Mouse (Mus musculus) layer of hippocampus, postnatal 36 days (tissue): ENCODE results near the gene Mecr. TPM values are rescaled to one million over a fixed set of nuclear protein-coding genes. Genes with fewer than 3 reads are reported as not detected.

ENCODE experiments used
- DNase-seq, 2 experiments: peaks; one replicate each; pipeline ENCODE4 v3.0.0; 2022
- total RNA-seq, 2 experiments: library from RNA; stranded (reverse); gene quantifications; 2 replicates each; pipeline ENCODE4 v1.2.3; 2021

Mecr gene
- total RNA-seq, 2 experiments from 2014 or later, result 29.9 to 34.9 TPM

- no peak for DNase-seq
Observed at GRCm38 (mm10) chr4:131897787-131898186, 54.5 kb downstream of the Mecr start.

- DNase-seq, result no peak
Observed at GRCm38 (mm10) chr4:131898503-131899179, 55.4 kb downstream of the Mecr start.

- no peak for DNase-seq
Observed at GRCm38 (mm10) chr4:131899180-131899554, 55.9 kb downstream of the Mecr start.

GRCm38 (mm10) chr4:131901090-131901489 lies 57.8 kb downstream of the Mecr start:
- DNase-seq, result no peak

GRCm38 (mm10) chr4:131904478-131904877 lies 61.2 kb downstream of the Mecr start:
- no peak for DNase-seq

GRCm38 (mm10) chr4:131906423-131906822 lies 63.2 kb downstream of the Mecr start:
- DNase-seq, result no peak

- no peak for DNase-seq
Observed at GRCm38 (mm10) chr4:131907912-131908311, 64.6 kb downstream of the Mecr start.

GRCm38 (mm10) chr4:131910237-131910994 lies 67.1 kb downstream of the Mecr start:
- DNase-seq, result no peak

GRCm38 (mm10) chr4:131911521-131911920 lies 68.3 kb downstream of the Mecr start:
- DNase-seq, result no peak

- DNase-seq, result no peak
Observed at GRCm38 (mm10) chr4:131913526-131913925, 70.3 kb downstream of the Mecr start.

GRCm38 (mm10) chr4:131914046-131914643 lies 70.9 kb downstream of the Mecr start:
- DNase-seq, result no peak

- no peak for DNase-seq
Observed at GRCm38 (mm10) chr4:131914891-131915469, 71.7 kb downstream of the Mecr start.

- no peak for DNase-seq
Observed at GRCm38 (mm10) chr4:131915821-131916328, 72.6 kb downstream of the Mecr start.

- DNase-seq, result peak; percentile 58 to 64
Observed at GRCm38 (mm10) chr4:131916425-131916824, 73.2 kb downstream of the Mecr start.

GRCm38 (mm10) chr4:131917010-131917555 lies 73.8 kb downstream of the Mecr start:
- DNase-seq, result no peak

Other genes starting within 250 kb of the Mecr start
- gene Ptpru, start 5.2 kb upstream of the Mecr start, total RNA-seq, result 100 to 1,000 TPM in 1 of 2 experiments, 10 to 100 TPM in 1; 89.3 to 104 TPM
- 10 to 100 TPM; 67.8 to 74.8 TPM for gene Srsf4, start 30.1 kb downstream of the Mecr start, total RNA-seq
- gene Tmem200b, start 78.3 kb downstream of the Mecr start, total RNA-seq, result 1 to 10 TPM; 1.1 to 2.6 TPM
- not detected for gene Gm10300, start 231.2 kb downstream of the Mecr start, total RNA-seq
- gene Epb41, start 231.9 kb downstream of the Mecr start, total RNA-seq, result 10 to 100 TPM; 16.9 to 23.7 TPM